ENCODE assay signal across 25 mouse cellular contexts in genomic region chr11:43351348-43351747, GRCm38 (mm10).
DNase-seq lines count a peak whose midpoint lies in the region; ATAC-seq and TF ChIP-seq lines count a peak whose summit lies in the region.
"Had no signal": no experiment of that assay in that cellular context is flagged by ENCODE, and none has a peak within 500 bp of the region (broad histone marks: within the 10 kb centered on the region; RNA-seq: fewer than 3 reads in every experiment).

No protein-coding gene starts in this region.

- H3K4me3 ChIP-seq in left cerebral cortex, adult 2 months = no peak overlapping the region
- H3K4me3 ChIP-seq in midbrain, embryonic 10.5 days = no peak overlapping the region
- H3K4me3 ChIP-seq in midbrain, embryonic 11.5 days (ENCODE audit: low read depth, low read length) = no peak overlapping the region
- H3K4me3 ChIP-seq in intestine, postnatal 0 days (ENCODE audit: low read depth, low read length) = no peak overlapping the region
- H3K4me3 ChIP-seq: embryonic facial prominence, embryonic 12.5 days; embryonic facial prominence, embryonic 15.5 days; gastrocnemius, adult 2 months; heart, adult 2 months; heart, embryonic 10.5 days; heart, embryonic 13.5 days; hindbrain, embryonic 12.5 days had no signal

- H3K9me3 ChIP-seq in midbrain, embryonic 10.5 days (replicated peaks) = no peaks in the 10 kb centered on the region
- no peaks in the 10 kb centered on the region for H3K9me3 ChIP-seq in midbrain, embryonic 11.5 days (ENCODE audit: control insufficient read depth, low read length)
- H3K9me3 ChIP-seq in intestine, postnatal 0 days (ENCODE audit: control insufficient read depth) = no peaks in the 10 kb centered on the region
- H3K9me3 ChIP-seq: embryonic facial prominence, embryonic 12.5 days; embryonic facial prominence, embryonic 15.5 days; heart, embryonic 10.5 days; heart, embryonic 13.5 days; hindbrain, embryonic 12.5 days had no signal

- DNase-seq in adrenal gland, postnatal 10 days = peak; percentile 7
- no peak for DNase-seq in adrenal gland, adult 8-10 months
- no peak for DNase-seq in left cerebral cortex, adult 2 months (ENCODE audit: extremely low spot score in 1 of 2, low spot score in 2 of 2)
- DNase-seq in left cerebral cortex, postnatal 4 days = no peak
- no peak for DNase-seq in midbrain, embryonic 10.5 days (ENCODE audit: low spot score)
- DNase-seq in midbrain, embryonic 11.5 days (ENCODE audit: low spot score, missing footprints) = no peak
- DNase-seq: adrenal gland, postnatal 25 days; cerebellum, adult 18-20 months; cerebellum, adult 9-10 months; cerebellum, postnatal 14 days; forebrain, postnatal 0 days; gastrocnemius, adult 2 months; gastrocnemius, postnatal 14 days; heart, adult 2 months; heart, postnatal 14 days had no signal

- peaks cover 30% of the 10 kb centered on the region for H3K4me1 ChIP-seq in midbrain, embryonic 10.5 days
- peaks cover 12% of the 10 kb centered on the region for H3K4me1 ChIP-seq in midbrain, embryonic 11.5 days (ENCODE audit: control insufficient read depth, insufficient read depth, low read length)
- H3K4me1 ChIP-seq in intestine, postnatal 0 days (replicated peaks; ENCODE audit: control insufficient read depth, insufficient read depth, low read length) = no peaks in the 10 kb centered on the region
- H3K4me1 ChIP-seq: embryonic facial prominence, embryonic 12.5 days; embryonic facial prominence, embryonic 15.5 days; heart, embryonic 10.5 days had no signal

- 90% methylated on average over 2 of the region's 2 CpGs for WGBS in midbrain, embryonic 10.5 days
- 95% methylated on average over 2 of the region's 2 CpGs for WGBS in midbrain, embryonic 11.5 days
- 86% methylated on average over 2 of the region's 2 CpGs for WGBS in intestine, postnatal 0 days

- no peak overlapping the region for H3K4me2 ChIP-seq in midbrain, embryonic 11.5 days
- H3K4me2 ChIP-seq in intestine, postnatal 0 days (replicated peaks; ENCODE audit: low read depth) = no peak overlapping the region
- H3K4me2 ChIP-seq: embryonic facial prominence, embryonic 12.5 days; embryonic facial prominence, embryonic 15.5 days; heart, embryonic 13.5 days; hindbrain, embryonic 12.5 days had no signal

- no peak for TF ChIP-seq CTCF in left cerebral cortex, adult 2 months (IDR thresholded peaks at IDR 0.05)
- TF ChIP-seq CTCF in intestine, postnatal 0 days (IDR thresholded peaks at IDR 0.05; ENCODE audit: low read depth) = no peak

- H3K27ac ChIP-seq in left cerebral cortex, adult 2 months = peak overlapping the region; percentile 21; the same call in 1 of the 2 replicates
- 0 out of 2 replicates have a peak overlapping the region, but pooled peaks have one; percentile 18 for H3K27ac ChIP-seq in midbrain, embryonic 10.5 days (replicated peaks)
- no peak overlapping the region for H3K27ac ChIP-seq in midbrain, embryonic 11.5 days (ENCODE audit: low read depth, low read length)
- no peak overlapping the region for H3K27ac ChIP-seq in intestine, postnatal 0 days (ENCODE audit: low read depth, low read length)
- H3K27ac ChIP-seq: embryonic facial prominence, embryonic 12.5 days; embryonic facial prominence, embryonic 15.5 days; gastrocnemius, adult 2 months; heart, adult 2 months; heart, embryonic 10.5 days; heart, embryonic 13.5 days; hindbrain, embryonic 12.5 days had no signal

- intact Hi-C loops in left cerebral cortex, adult 2 months (cut with DNase I) = no loop called here
- intact Hi-C loops in left cerebral cortex, postnatal 4 days (cut with DNase I) = no loop called here

- H3K9ac ChIP-seq in midbrain, embryonic 11.5 days (ENCODE audit: low read length) = no peak overlapping the region
- H3K9ac ChIP-seq in intestine, postnatal 0 days (ENCODE audit: low read depth, low read length) = no peak overlapping the region
- H3K9ac ChIP-seq: embryonic facial prominence, embryonic 12.5 days; embryonic facial prominence, embryonic 15.5 days; forebrain, postnatal 0 days; heart, embryonic 13.5 days; hindbrain, embryonic 12.5 days had no signal

- no peaks in the 10 kb centered on the region for H3K27me3 ChIP-seq in midbrain, embryonic 10.5 days (ENCODE audit: low read depth, poor library complexity, severe bottlenecking)
- H3K27me3 ChIP-seq in midbrain, embryonic 11.5 days (ENCODE audit: control insufficient read depth, insufficient read depth, low read length) = no peaks in the 10 kb centered on the region
- no peaks in the 10 kb centered on the region for H3K27me3 ChIP-seq in intestine, postnatal 0 days (replicated peaks; ENCODE audit: control insufficient read depth, insufficient read depth, low read length)
- H3K27me3 ChIP-seq: embryonic facial prominence, embryonic 12.5 days; embryonic facial prominence, embryonic 15.5 days; heart, embryonic 13.5 days; hindbrain, embryonic 12.5 days had no signal

- no peaks in the 10 kb centered on the region for H3K36me3 ChIP-seq in midbrain, embryonic 10.5 days
- no peaks in the 10 kb centered on the region for H3K36me3 ChIP-seq in midbrain, embryonic 11.5 days (ENCODE audit: control insufficient read depth, insufficient read depth, low read length)
- no peaks in the 10 kb centered on the region for H3K36me3 ChIP-seq in intestine, postnatal 0 days (ENCODE audit: control insufficient read depth, insufficient read depth)
- H3K36me3 ChIP-seq: embryonic facial prominence, embryonic 12.5 days; embryonic facial prominence, embryonic 15.5 days; heart, embryonic 10.5 days; heart, embryonic 13.5 days; hindbrain, embryonic 12.5 days had no signal

- ATAC-seq in midbrain, embryonic 11.5 days (ENCODE audit: low FRiP score) = no peak
- ATAC-seq in intestine, postnatal 0 days = peak; percentile 42; the same call in 1 of the 2 replicates
- no peak for ATAC-seq in megakaryocyte-erythroid progenitor cell, adult 5-6 weeks (replicated peaks; ENCODE audit: low FRiP score, low TSS enrichment, poor library complexity, severe bottlenecking)
- ATAC-seq: activated CD4-positive, CD25-positive, alpha-beta regulatory T cell, adult 4 months; forebrain, embryonic 14.5 days; forebrain, postnatal 0 days; hindbrain, embryonic 16.5 days had no signal

Comparison
In these comparisons a context has a peak if more than half of its experiments do, and no peak if none do; other contexts are left out.
1. H3K27ac ChIP-seq: peak in left cerebral cortex, adult 2 months (single experiment) and midbrain, embryonic 10.5 days (single experiment); none in midbrain, embryonic 11.5 days (single experiment) and intestine, postnatal 0 days (single experiment).